In the genomic region with DNA sequence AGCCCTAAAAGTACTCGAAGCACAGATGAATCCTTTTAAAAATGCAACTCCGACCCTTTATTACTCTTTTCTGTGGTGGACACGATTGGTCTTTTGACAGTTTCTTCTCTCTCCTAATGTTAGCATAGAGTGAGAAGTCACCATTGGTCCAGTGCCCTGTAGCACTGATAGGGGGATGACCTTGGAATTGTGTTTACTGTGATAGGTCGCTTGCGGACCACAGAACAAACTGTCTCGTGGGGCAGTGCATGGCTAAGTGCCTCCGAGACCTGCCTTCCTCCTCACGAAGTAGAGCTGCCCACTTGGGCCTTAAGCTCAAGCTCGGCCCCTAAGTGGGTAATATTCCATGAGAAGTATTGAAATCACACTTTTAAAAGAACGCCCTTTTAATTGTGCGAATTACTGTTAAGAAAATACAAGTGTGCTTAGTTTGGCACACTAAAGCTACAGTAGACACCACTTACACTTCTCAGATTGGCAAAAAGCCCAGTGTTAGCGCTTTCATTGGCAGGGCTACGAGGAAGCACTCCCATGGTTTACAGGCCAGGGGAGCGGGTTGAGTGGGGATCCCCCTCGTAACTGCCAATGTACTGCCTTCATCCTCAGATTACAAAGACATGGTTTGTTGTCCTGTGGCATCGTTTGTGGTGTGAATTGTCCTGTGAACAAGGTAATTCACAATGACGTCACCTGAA, we compare ENCODE assay signal across 10 mouse cellular contexts. TPM values are rescaled to one million over a fixed set of nuclear protein-coding genes. Genes with fewer than 3 reads are reported as not detected.
DNase-seq lines count a peak whose midpoint lies in the region; TF ChIP-seq lines count a peak whose summit lies in the region.
"Had no signal": no experiment of that assay in that cellular context is flagged by ENCODE, and none has a peak within 500 bp of the region (broad histone marks: within the 10 kb centered on the region; RNA-seq: fewer than 3 reads in every experiment).

No protein-coding gene starts in this region.

- intact Hi-C loops in heart, postnatal 25 days (cut with DNase I) = no loop called here
- intact Hi-C loops in gastrocnemius, adult 2 months (cut with DNase I) = no loop called here

- DNase-seq in heart, adult 18-20 months = peak; percentile 39
- no peak for DNase-seq in heart, postnatal 25 days (ENCODE audit: low spot score)
- DNase-seq in right cerebral cortex, postnatal 10 days (ENCODE audit: low spot score in 2 of 2) = peak; percentile 35 to 41
- DNase-seq in right cerebral cortex, postnatal 14 days = no peak
- DNase-seq in heart, postnatal 4 days = peak; percentile 58
- no peak for DNase-seq in gastrocnemius, adult 2 months
- no peak for DNase-seq in left cerebral cortex, adult 18-20 months (ENCODE audit: low spot score in 2 of 2)
- no peak for DNase-seq in layer of hippocampus, adult 8-10 months (ENCODE audit: low spot score in 2 of 2)
- DNase-seq: kidney, postnatal 36 days had no signal

- H3K27ac ChIP-seq in gastrocnemius, adult 2 months = no peak overlapping the region
- H3K27ac ChIP-seq: midbrain, embryonic 12.5 days had no signal

- no peak for TF ChIP-seq CTCF in gastrocnemius, adult 2 months (IDR thresholded peaks at IDR 0.05)

- H3K4me3 ChIP-seq in gastrocnemius, adult 2 months = no peak overlapping the region
- H3K4me3 ChIP-seq: midbrain, embryonic 12.5 days had no signal

RNA-seq across cellular contexts. Expression of gene Slc27a2, which starts 11.4 kb away (rescaled TPM):
- total RNA-seq in heart, adult 18-20 months (2021) = 1 to 10 TPM in 1 of 2 experiments, under 1 TPM in 1; 0.10 to 3.5 TPM
- under 1 TPM; 0.11 to 0.26 TPM for total RNA-seq in heart, postnatal 25 days (2021)
- total RNA-seq in heart, postnatal 4 days (2021) = not detected
- not detected for total RNA-seq in gastrocnemius, adult 2 months (2021)
- total RNA-seq in left cerebral cortex, adult 18-20 months (2021) = 10 to 100 TPM in 1 of 2 experiments, 1 to 10 TPM in 1; 8.7 to 10.4 TPM
- 10 to 100 TPM; 13.1 to 14.7 (median 13.3) TPM for total RNA-seq in layer of hippocampus, adult 8-10 months (2022)

RNA-seq across cellular contexts. Expression of gene Hdc, which starts 55.5 kb away (rescaled TPM):
- total RNA-seq in heart, adult 18-20 months (2021) = 1 to 10 TPM; 1.5 to 2.2 TPM
- total RNA-seq in heart, postnatal 25 days (2021) = 1 to 10 TPM; 1.5 to 1.8 TPM
- 1 to 10 TPM; 1.9 to 2.4 TPM for total RNA-seq in heart, postnatal 4 days (2021)
- 1 to 10 TPM in 1 of 2 experiments, under 1 TPM in 1; 0.15 to 1.0 TPM for total RNA-seq in gastrocnemius, adult 2 months (2021)
- total RNA-seq in left cerebral cortex, adult 18-20 months (2021) = 1 to 10 TPM in 1 of 2 experiments, under 1 TPM in 1; 0.77 to 1.8 TPM
- 1 to 10 TPM; 1.1 to 2.2 (median 1.4) TPM for total RNA-seq in layer of hippocampus, adult 8-10 months (2022)

Comparison
In these comparisons a context has a peak if more than half of its experiments do, and no peak if none do; other contexts are left out.
1. DNase-seq: peak in heart, adult 18-20 months (2 of 2), right cerebral cortex, postnatal 10 days (2 of 2) and heart, postnatal 4 days (single experiment); none in heart, postnatal 25 days (single experiment), right cerebral cortex, postnatal 14 days (single experiment), gastrocnemius, adult 2 months (single experiment), left cerebral cortex, adult 18-20 months (0 of 2) and layer of hippocampus, adult 8-10 months (0 of 2).